Mouse (Mus musculus) adrenal gland, postnatal 36 days (tissue): ENCODE results near the gene Lrrc25. TPM values are rescaled to one million over a fixed set of nuclear protein-coding genes. Genes with fewer than 3 reads are reported as not detected.
"Not testable (repeated sequence)": the region's sequence is repeated elsewhere in the genome, so short reads cannot be mapped to it uniquely, and the experiment has no call there.

ENCODE experiments used
- DNase-seq, 2 experiments: peaks; one replicate each; pipeline ENCODE4 v3.0.0; 2021; ENCODE audit warnings: mixed read lengths in 1 of 2
- long read RNA-seq, 2 experiments: library from polyadenylated mRNA; stranded (forward); transcript quantifications; one replicate each; pipeline ENCODE4 v2.0.0; 2021; ENCODE audit warnings: borderline sequencing depth in 2 of 2
- total RNA-seq, 2 experiments: library from RNA; stranded (reverse); gene quantifications; 2 replicates each; pipeline ENCODE4 v1.2.3; 2021

Gene Lrrc25
- 1 to 10 TPM; 2.1 to 2.6 TPM for total RNA-seq
- long read RNA-seq, experiment 1, partial matches to known transcripts: 1 of 2 reads
- long read RNA-seq, experiment 1, other reads (novel, unspliced or antisense): 0 of 2 reads
- long read RNA-seq, experiment 2, partial matches to known transcripts: 0 of 1 reads
- long read RNA-seq, experiment 2, other reads (novel, unspliced or antisense): 0 of 1 reads

GRCm38 (mm10) chr8:70615894-70616293 is at the start of gene Lrrc25:
TSS of gene Lrrc25 (plus strand) at chr8:70616155.
- no peak for DNase-seq

GRCm38 (mm10) chr8:70570360-70570759 is 45.6 kb upstream of the Lrrc25 start:
- peak in 1 of 2 experiments; percentile 59 for DNase-seq

- no peak for DNase-seq
These were observed 45.0 kb upstream of the Lrrc25 start for GRCm38 (mm10) chr8:70570990-70571389.

- no peak for DNase-seq
These were observed 41.7 kb upstream of the Lrrc25 start for GRCm38 (mm10) chr8:70574302-70574701.

GRCm38 (mm10) chr8:70574915-70575314 is 41.0 kb upstream of the Lrrc25 start:
- peak; percentile 78 to 84 for DNase-seq

GRCm38 (mm10) chr8:70577207-70577606 is 38.7 kb upstream of the Lrrc25 start:
- no peak for DNase-seq

GRCm38 (mm10) chr8:70583476-70584387 is 32.2 kb upstream of the Lrrc25 start:
- peak; percentile 73 to 76 for DNase-seq

GRCm38 (mm10) chr8:70584606-70585257 is 31.2 kb upstream of the Lrrc25 start:
- DNase-seq: peak in 1 of 2 experiments; percentile 74

GRCm38 (mm10) chr8:70585258-70585652 is 30.7 kb upstream of the Lrrc25 start:
- peak; percentile 79 to 83 for DNase-seq

- DNase-seq: not testable (repeated sequence)
These were observed 28.0 kb upstream of the Lrrc25 start for GRCm38 (mm10) chr8:70587955-70588354.

GRCm38 (mm10) chr8:70591569-70591968 is 24.4 kb upstream of the Lrrc25 start:
- DNase-seq: peak in 1 of 2 experiments; percentile 46

- peak; percentile 71 to 77 for DNase-seq
These were observed 22.8 kb upstream of the Lrrc25 start for GRCm38 (mm10) chr8:70593173-70593572.

- DNase-seq: peak; percentile 93 to 95
These were observed 21.9 kb upstream of the Lrrc25 start, which contains the start of gene Isyna1 for GRCm38 (mm10) chr8:70593961-70594609. TSS of gene Isyna1 (plus strand) at chr8:70594373.

- DNase-seq: peak in 1 of 2 experiments; percentile 69
These were observed 21.1 kb upstream of the Lrrc25 start for GRCm38 (mm10) chr8:70594621-70595564.

- DNase-seq: no peak
These were observed 20.1 kb upstream of the Lrrc25 start for GRCm38 (mm10) chr8:70595811-70596210.

- DNase-seq: no peak
These were observed 19.7 kb upstream of the Lrrc25 start for GRCm38 (mm10) chr8:70596216-70596615.

GRCm38 (mm10) chr8:70596775-70597416 is 19.1 kb upstream of the Lrrc25 start:
- no peak for DNase-seq

GRCm38 (mm10) chr8:70597417-70598272 is 18.3 kb upstream of the Lrrc25 start:
- DNase-seq: no peak

GRCm38 (mm10) chr8:70598283-70598682 is 17.7 kb upstream of the Lrrc25 start:
- peak; percentile 90 to 93 for DNase-seq
